Mouse (Mus musculus) neural tube, embryonic 14.5 days (tissue): ENCODE data around the gene Zbtb34. TPM values are rescaled to one million over a fixed set of nuclear protein-coding genes. Genes with fewer than 3 reads are reported as not detected.
A peak's percentile ranks its signal among the peaks of the same experiment; 100 is the strongest.

Experiments
- ATAC-seq: fragments of 200-750 bp; cut with Nextera tagmentation; 2 replicates; pipeline ENCODE4 v1.8.0; 2017; ENCODE audit warnings: low read depth, mild to moderate bottlenecking, moderate TSS enrichment, moderate library complexity
- H3K27ac ChIP-seq: fragments of 300-500 bp; sonication (generic); 2 replicates; pipeline ENCODE4 v1.5.1; 2014; ENCODE audit warnings: low read depth, mild to moderate bottlenecking, control low read depth, low read length, moderate library complexity, mixed read lengths
- H3K27me3 ChIP-seq: fragments of 300-500 bp; sonication (generic); 2 replicates; pipeline ENCODE4 v1.6.1; 2014; ENCODE audit warnings: low read length; ENCODE audit not compliant: control insufficient read depth, insufficient read depth
- H3K36me3 ChIP-seq: fragments of 300-500 bp; sonication (generic); 2 replicates; pipeline ENCODE4 v1.6.1; 2014; ENCODE audit warnings: low read length, mixed read lengths; ENCODE audit not compliant: control insufficient read depth, insufficient read depth
- H3K4me1 ChIP-seq: fragments of 300-500 bp; sonication (generic); 2 replicates; pipeline ENCODE4 v1.6.1; 2014; ENCODE audit warnings: low read length; ENCODE audit not compliant: control insufficient read depth, insufficient read depth
- H3K4me2 ChIP-seq: fragments of 300-500 bp; sonication (generic); 2 replicates; pipeline ENCODE4 v1.6.1; 2014; ENCODE audit warnings: mild to moderate bottlenecking, low read depth, low read length, control low read depth
- H3K4me3 ChIP-seq: fragments of 300-500 bp; sonication (generic); 2 replicates; pipeline ENCODE4 v1.5.1; 2014; ENCODE audit warnings: low read depth, low read length, control low read depth, mixed read lengths
- H3K9ac ChIP-seq: fragments of 300-500 bp; sonication (generic); replicated peaks from 2 replicates; pipeline ENCODE4 v1.6.1; 2014; ENCODE audit warnings: low read depth, mild to moderate bottlenecking, control low read depth, low read length, mixed read lengths
- H3K9me3 ChIP-seq: fragments of 300-500 bp; sonication (generic); 2 replicates; pipeline ENCODE4 v1.6.1; 2016; ENCODE audit warnings: low read length; ENCODE audit not compliant: control insufficient read depth
- WGBS: fragments of 180-500 bp; shearing (Covaris S2); extraction: QIAGEN DNeasy Blood & Tissue Kit; methylation state at CpG from one replicate; pipeline ENCODE4 v1.1.7; 2014; 5-methylcytosine and 5-hydroxymethylcytosine counted together
- polyA plus RNA-seq: library from polyadenylated mRNA; unstranded; fragments of >200 nt; fragmentation: Nextera tagmentation; extraction: Ambion mirVana; gene quantifications from 2 replicates; pipeline ENCODE4 v1.2.1, GENCODE M21; 2014

Gene Zbtb34
- polyA plus RNA-seq, 1 experiment from 2014 or later: 9.6 TPM

- no peak for ATAC-seq
- WGBS: 83% methylated on average over 11 of the region's 11 CpGs
- H3K4me1 ChIP-seq: no peaks in the 10 kb centered on the region
- H3K9ac ChIP-seq: no peak overlapping the region
- H3K4me3 ChIP-seq: no peak overlapping the region
- peaks cover 32% of the 10 kb centered on the region for H3K36me3 ChIP-seq
- H3K27ac ChIP-seq: no peak overlapping the region
- no peaks in the 10 kb centered on the region for H3K27me3 ChIP-seq
- no peak overlapping the region for H3K4me2 ChIP-seq
- no peaks in the 10 kb centered on the region for H3K9me3 ChIP-seq
Measured at GRCm38 (mm10) chr2:33451038-33451978, 20.2 kb upstream of the Zbtb34 start.

- H3K4me1 ChIP-seq: no peaks in the 10 kb centered on the region
- H3K9me3 ChIP-seq: no peaks in the 10 kb centered on the region
- no peak overlapping the region for H3K27ac ChIP-seq
- 0 out of 2 replicates have a peak overlapping the region, but pooled peaks have one; percentile 11 for H3K9ac ChIP-seq
- no peak overlapping the region for H3K4me3 ChIP-seq
- H3K36me3 ChIP-seq: peaks cover 26% of the 10 kb centered on the region
- no peak for ATAC-seq
- H3K27me3 ChIP-seq: no peaks in the 10 kb centered on the region
- H3K4me2 ChIP-seq: no peak overlapping the region
- WGBS: 87% methylated on average over 22 of the region's 22 CpGs
Measured at GRCm38 (mm10) chr2:33449119-33449873, 18.2 kb upstream of the Zbtb34 start.

- Histone ChIP-seq H3K27me3 (no peaks in the 10 kb centered on the region), H3K9ac (no peak overlapping the region), H3K4me2 (no peak overlapping the region), H3K4me1 (no peaks in the 10 kb centered on the region), H3K4me3 (no peak overlapping the region), H3K27ac (no peak overlapping the region), H3K36me3 (peaks cover 9% of the 10 kb centered on the region; the same call in 1 of the 2 replicates), H3K9me3 (no peaks in the 10 kb centered on the region)
- no peak for ATAC-seq
- WGBS: 50% methylated on average over 1 of the region's 1 CpGs
Measured at GRCm38 (mm10) chr2:33446796-33447195, 15.7 kb upstream of the Zbtb34 start.

- no peak overlapping the region for H3K9ac ChIP-seq
- no peak for ATAC-seq
- H3K9me3 ChIP-seq: no peaks in the 10 kb centered on the region
- 92% methylated on average over 5 of the region's 5 CpGs for WGBS
- no peaks in the 10 kb centered on the region for H3K4me1 ChIP-seq
- H3K4me3 ChIP-seq: no peak overlapping the region
- H3K27ac ChIP-seq: no peak overlapping the region
- H3K4me2 ChIP-seq: no peak overlapping the region
- H3K27me3 ChIP-seq: no peaks in the 10 kb centered on the region
- H3K36me3 ChIP-seq: no peaks in the 10 kb centered on the region
Measured at GRCm38 (mm10) chr2:33445741-33446140, 14.6 kb upstream of the Zbtb34 start.

DNA sequence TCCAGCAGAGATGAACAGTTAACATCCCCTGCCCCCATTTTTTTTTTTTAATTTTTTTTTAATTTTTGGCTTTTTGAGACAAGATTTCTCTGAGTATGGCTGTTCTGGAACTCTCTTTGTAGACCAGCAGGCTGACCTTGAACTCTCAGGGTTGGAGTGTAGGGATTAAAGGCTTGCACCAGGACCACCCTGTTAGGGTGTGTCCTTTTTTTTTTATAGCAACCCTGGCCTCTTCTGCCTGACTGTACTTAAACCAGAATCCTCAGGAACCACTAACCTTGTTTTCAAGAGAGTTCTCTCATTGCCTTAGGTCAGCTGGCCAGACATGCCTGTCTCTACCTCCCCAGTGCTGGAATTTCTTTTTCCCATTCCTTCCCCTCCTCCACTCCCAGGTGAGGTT, 13.7 kb upstream of the Zbtb34 start:
- Histone ChIP-seq H3K9me3 (no peaks in the 10 kb centered on the region), H3K36me3 (no peaks in the 10 kb centered on the region), H3K4me1 (no peaks in the 10 kb centered on the region), H3K4me3 (no peak overlapping the region), H3K27ac (no peak overlapping the region), H3K4me2 (no peak overlapping the region), H3K9ac (no peak overlapping the region), H3K27me3 (no peaks in the 10 kb centered on the region)
- no peak for ATAC-seq

DNA sequence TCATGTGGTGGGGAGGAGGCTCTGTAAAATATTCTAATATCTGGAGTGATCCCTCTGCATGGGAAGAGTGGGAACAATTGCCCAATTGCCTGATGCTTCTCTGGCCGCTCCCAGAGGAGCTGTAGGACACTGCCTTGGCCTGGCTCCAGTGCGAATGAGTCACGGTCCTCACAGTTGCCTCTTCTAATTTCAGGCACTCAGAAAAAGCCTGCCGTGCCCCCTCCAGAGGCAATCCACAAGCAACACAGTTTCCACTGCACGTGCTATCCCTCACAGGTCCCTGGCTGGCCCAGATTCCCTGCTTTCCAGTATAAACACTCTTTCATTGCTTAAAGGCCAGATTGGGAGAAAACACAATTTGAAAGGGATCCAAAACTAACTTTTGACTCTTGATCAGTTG, 13.2 kb upstream of the Zbtb34 start:
- H3K36me3 ChIP-seq: no peaks in the 10 kb centered on the region
- no peaks in the 10 kb centered on the region for H3K9me3 ChIP-seq
- WGBS: 21% methylated on average over 5 of the region's 5 CpGs
- H3K27me3 ChIP-seq: no peaks in the 10 kb centered on the region
- H3K4me1 ChIP-seq: peaks cover 4% of the 10 kb centered on the region; the same call in 1 of the 2 replicates
- no peak overlapping the region for H3K4me3 ChIP-seq
- no peak overlapping the region for H3K4me2 ChIP-seq
- H3K27ac ChIP-seq: no peak overlapping the region
- peak; percentile 28; the same call in 1 of the 2 replicates for ATAC-seq
- H3K9ac ChIP-seq: no peak overlapping the region

DNA sequence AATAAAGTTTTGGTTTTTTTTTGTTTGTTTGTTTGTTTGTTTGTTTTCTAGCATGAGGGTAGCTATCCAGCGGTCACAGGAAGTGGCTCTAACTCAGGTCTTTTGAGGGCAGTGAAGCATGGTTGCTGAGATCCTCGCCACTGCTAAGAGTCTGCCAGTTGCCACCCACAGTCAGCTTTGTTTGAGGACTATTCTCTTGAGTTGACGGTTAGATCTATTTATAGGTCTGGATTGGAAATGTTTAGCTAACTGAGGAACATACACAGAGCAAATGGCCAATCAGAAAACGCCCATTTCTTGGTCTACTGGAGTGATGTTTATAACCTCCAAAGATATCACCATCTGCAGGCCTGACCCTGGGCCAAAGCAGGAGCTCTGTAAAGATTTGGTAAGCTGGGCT, 11.6 kb upstream of the Zbtb34 start:
- Histone ChIP-seq H3K27ac (no peak overlapping the region), H3K4me1 (peaks cover 7% of the 10 kb centered on the region; the same call in 1 of the 2 replicates), H3K27me3 (no peaks in the 10 kb centered on the region), H3K9ac (no peak overlapping the region), H3K4me2 (no peak overlapping the region), H3K9me3 (no peaks in the 10 kb centered on the region), H3K4me3 (no peak overlapping the region), H3K36me3 (no peaks in the 10 kb centered on the region)
- no peak for ATAC-seq
- WGBS: 48% methylated on average over 4 of the region's 4 CpGs

- Histone ChIP-seq H3K4me2 (no peak overlapping the region), H3K4me3 (no peak overlapping the region), H3K27ac (no peak overlapping the region), H3K27me3 (no peaks in the 10 kb centered on the region), H3K4me1 (peaks cover 11% of the 10 kb centered on the region), H3K9ac (no peak overlapping the region), H3K36me3 (no peaks in the 10 kb centered on the region), H3K9me3 (no peaks in the 10 kb centered on the region)
- 30% methylated on average over 4 of the region's 4 CpGs for WGBS
- no peak for ATAC-seq
Measured at GRCm38 (mm10) chr2:33440893-33441292, 9.8 kb upstream of the Zbtb34 start.
